Mouse (Mus musculus): ENCODE data around the gene Slc27a1. TPM values are rescaled to one million over a fixed set of nuclear protein-coding genes. Genes with fewer than 3 reads are reported as not detected.

The Slc27a1 gene
- polyA plus RNA-seq, 1 experiment from 2014 or later: 51.1 TPM

- Histone ChIP-seq H3K27ac (replicated peaks) (no peak overlapping the region), H3K4me1 (peaks cover 7% of the 10 kb centered on the region), H3K36me3 (peaks cover 26% of the 10 kb centered on the region), H3K4me2 (replicated peaks) (no peak overlapping the region), H3K9me3 (replicated peaks) (no peaks in the 10 kb centered on the region), H3K4me3 (replicated peaks) (no peak overlapping the region), H3K27me3 (no peaks in the 10 kb centered on the region), H3K9ac (no peak overlapping the region)
- 89% methylated on average over 2 of the region's 2 CpGs for WGBS
- no peak for ATAC-seq (ENCODE audit: insufficient number of reproducible peaks, low FRiP score, low TSS enrichment, low read depth)
Measured at GRCm38 (mm10) chr8:71586891-71587290, 18.2 kb downstream of the Slc27a1 start.

GRCm38 (mm10) chr8:71588762-71589161, 20.1 kb downstream of the Slc27a1 start:
- Histone ChIP-seq H3K9ac (no peak overlapping the region), H3K36me3 (peaks cover 26% of the 10 kb centered on the region), H3K4me3 (replicated peaks) (no peak overlapping the region), H3K4me1 (peaks cover 19% of the 10 kb centered on the region), H3K4me2 (replicated peaks) (no peak overlapping the region), H3K27me3 (no peaks in the 10 kb centered on the region), H3K9me3 (replicated peaks) (no peaks in the 10 kb centered on the region), H3K27ac (replicated peaks) (no peak overlapping the region)
- WGBS: 70% methylated on average over 3 of the region's 3 CpGs
- ATAC-seq (ENCODE audit: insufficient number of reproducible peaks, low FRiP score, low TSS enrichment, low read depth): no peak

- WGBS: 16% methylated on average over 5 of the region's 5 CpGs
- Histone ChIP-seq H3K9me3 (replicated peaks) (no peaks in the 10 kb centered on the region), H3K4me2 (replicated peaks) (peak overlapping the region; percentile 83), H3K4me3 (replicated peaks) (peak overlapping the region; percentile 88), H3K36me3 (peaks cover 7% of the 10 kb centered on the region; the same call in 1 of the 2 replicates), H3K27ac (replicated peaks) (peak overlapping the region; percentile 97), H3K4me1 (peaks cover 24% of the 10 kb centered on the region), H3K27me3 (no peaks in the 10 kb centered on the region), H3K9ac (peak overlapping the region; percentile 97)
- ATAC-seq (ENCODE audit: insufficient number of reproducible peaks, low FRiP score, low TSS enrichment, low read depth): no peak
Measured at GRCm38 (mm10) chr8:71591017-71591416, 22.3 kb downstream of the Slc27a1 start.

GRCm38 (mm10) chr8:71591471-71592373, 23.0 kb downstream of the Slc27a1 start, which contains the start of gene Pgls:
Gene Pgls (plus strand): TSS chr8:71592176.
- Histone ChIP-seq H3K4me3 (replicated peaks) (peak within 1 kb of the TSS; percentile 88), H3K27me3 (no peaks in the 10 kb centered on the region), H3K4me2 (replicated peaks) (peak within 1 kb of the TSS; percentile 83), H3K9ac (peak within 1 kb of the TSS; percentile 97), H3K36me3 (peaks cover 3% of the 10 kb centered on the region; the same call in 1 of the 2 replicates), H3K27ac (replicated peaks) (peak within 1 kb of the TSS; percentile 97), H3K9me3 (replicated peaks) (no peaks in the 10 kb centered on the region), H3K4me1 (peaks cover 31% of the 10 kb centered on the region)
- WGBS: under 1% methylated on average over 69 of the region's 71 CpGs
- ATAC-seq (ENCODE audit: insufficient number of reproducible peaks, low FRiP score, low TSS enrichment, low read depth): peak; percentile 90

- H3K36me3 ChIP-seq: no peaks in the 10 kb centered on the region
- peak overlapping the region; percentile 97 for H3K9ac ChIP-seq
- no peaks in the 10 kb centered on the region for H3K9me3 ChIP-seq (replicated peaks)
- peak overlapping the region; percentile 97 for H3K27ac ChIP-seq (replicated peaks)
- H3K4me2 ChIP-seq (replicated peaks): peak overlapping the region; percentile 83
- WGBS: 4% methylated on average over 60 of the region's 60 CpGs
- H3K27me3 ChIP-seq: no peaks in the 10 kb centered on the region
- peak overlapping the region; percentile 88 for H3K4me3 ChIP-seq (replicated peaks)
- H3K4me1 ChIP-seq: peaks cover 37% of the 10 kb centered on the region
- peak; percentile 47 for ATAC-seq (ENCODE audit: insufficient number of reproducible peaks, low FRiP score, low TSS enrichment, low read depth)
Measured at GRCm38 (mm10) chr8:71592374-71593170, 23.9 kb downstream of the Slc27a1 start.

- Histone ChIP-seq H3K4me2 (replicated peaks) (no peak overlapping the region), H3K4me3 (replicated peaks) (no peak overlapping the region)
Measured at GRCm38 (mm10) chr8:71593556-71594323, 25.1 kb downstream of the Slc27a1 start.

GRCm38 (mm10) chr8:71594324-71594722, 25.6 kb downstream of the Slc27a1 start:
- 94% methylated on average over 4 of the region's 4 CpGs for WGBS
- Histone ChIP-seq H3K4me2 (replicated peaks) (no peak overlapping the region), H3K9me3 (replicated peaks) (no peaks in the 10 kb centered on the region), H3K4me1 (peaks cover 37% of the 10 kb centered on the region), H3K27ac (replicated peaks) (no peak overlapping the region), H3K36me3 (no peaks in the 10 kb centered on the region), H3K27me3 (no peaks in the 10 kb centered on the region), H3K4me3 (replicated peaks) (no peak overlapping the region), H3K9ac (no peak overlapping the region)
- ATAC-seq (ENCODE audit: insufficient number of reproducible peaks, low FRiP score, low TSS enrichment, low read depth): no peak

More at GRCm38 (mm10) chr8:71593556-71594323, 25.1 kb downstream of the Slc27a1 start:
- Histone ChIP-seq H3K36me3 (no peaks in the 10 kb centered on the region), H3K27ac (replicated peaks) (no peak overlapping the region), H3K27me3 (no peaks in the 10 kb centered on the region), H3K9me3 (replicated peaks) (no peaks in the 10 kb centered on the region), H3K9ac (no peak overlapping the region), H3K4me1 (peaks cover 37% of the 10 kb centered on the region)
- ATAC-seq (ENCODE audit: insufficient number of reproducible peaks, low FRiP score, low TSS enrichment, low read depth): no peak
- WGBS: 82% methylated on average over 8 of the region's 8 CpGs

GRCm38 (mm10) chr8:71595862-71596261, 27.2 kb downstream of the Slc27a1 start:
- Histone ChIP-seq H3K4me1 (peaks cover 37% of the 10 kb centered on the region), H3K27ac (replicated peaks) (no peak overlapping the region), H3K36me3 (0 out of 2 replicates have a peak, but pooled peaks cover 5% of the 10 kb centered on the region), H3K27me3 (peaks cover 5% of the 10 kb centered on the region), H3K9me3 (replicated peaks) (no peaks in the 10 kb centered on the region), H3K4me2 (replicated peaks) (0 out of 2 replicates have a peak overlapping the region, but pooled peaks have one; percentile 22), H3K9ac (no peak overlapping the region), H3K4me3 (replicated peaks) (peak overlapping the region; percentile 7; the same call in 1 of the 2 replicates)
- no peak; the same call in 1 of the 2 replicates for ATAC-seq (ENCODE audit: insufficient number of reproducible peaks, low FRiP score, low TSS enrichment, low read depth)
- 8% methylated on average over 27 of the region's 27 CpGs for WGBS

GRCm38 (mm10) chr8:71596384-71596783, 27.7 kb downstream of the Slc27a1 start:
- H3K9ac ChIP-seq: no peak overlapping the region

GRCm38 (mm10) chr8:71596798-71597197, 28.1 kb downstream of the Slc27a1 start:
- peaks cover 30% of the 10 kb centered on the region for H3K4me1 ChIP-seq
- 0 out of 2 replicates have a peak, but pooled peaks cover 5% of the 10 kb centered on the region for H3K36me3 ChIP-seq
- no peak overlapping the region for H3K9ac ChIP-seq
- no peak for ATAC-seq (ENCODE audit: insufficient number of reproducible peaks, low FRiP score, low TSS enrichment, low read depth)
- H3K9me3 ChIP-seq (replicated peaks): no peaks in the 10 kb centered on the region
- no peak overlapping the region for H3K4me3 ChIP-seq (replicated peaks)
- whole genome bisulfite sequencing: 62% methylated on average over 4 of the region's 4 CpGs
- 0 out of 2 replicates have a peak overlapping the region, but pooled peaks have one; percentile 17 for H3K27ac ChIP-seq (replicated peaks)
- peaks cover 12% of the 10 kb centered on the region for H3K27me3 ChIP-seq
- H3K4me2 ChIP-seq (replicated peaks): no peak overlapping the region

More at GRCm38 (mm10) chr8:71596384-71596783, 27.7 kb downstream of the Slc27a1 start:
- peaks cover 8% of the 10 kb centered on the region for H3K27me3 ChIP-seq
- 58% methylated on average over 6 of the region's 6 CpGs for WGBS
- ATAC-seq (ENCODE audit: insufficient number of reproducible peaks, low FRiP score, low TSS enrichment, low read depth): no peak
- H3K4me2 ChIP-seq (replicated peaks): no peak overlapping the region
- H3K4me3 ChIP-seq (replicated peaks): no peak overlapping the region
- H3K27ac ChIP-seq (replicated peaks): no peak overlapping the region
- H3K36me3 ChIP-seq: 0 out of 2 replicates have a peak, but pooled peaks cover 5% of the 10 kb centered on the region
- H3K4me1 ChIP-seq: peaks cover 31% of the 10 kb centered on the region
- H3K9me3 ChIP-seq (replicated peaks): no peaks in the 10 kb centered on the region

Data from embryonic facial prominence, embryonic 15.5 days (tissue).